Mouse (Mus musculus): Measurements from ENCODE around the gene Psors1c2. TPM values are rescaled to one million over a fixed set of nuclear protein-coding genes. Genes with fewer than 3 reads are reported as not detected.

The Psors1c2 gene
- total RNA-seq, 4 experiments from 2014 or later, result not detected

DNA sequence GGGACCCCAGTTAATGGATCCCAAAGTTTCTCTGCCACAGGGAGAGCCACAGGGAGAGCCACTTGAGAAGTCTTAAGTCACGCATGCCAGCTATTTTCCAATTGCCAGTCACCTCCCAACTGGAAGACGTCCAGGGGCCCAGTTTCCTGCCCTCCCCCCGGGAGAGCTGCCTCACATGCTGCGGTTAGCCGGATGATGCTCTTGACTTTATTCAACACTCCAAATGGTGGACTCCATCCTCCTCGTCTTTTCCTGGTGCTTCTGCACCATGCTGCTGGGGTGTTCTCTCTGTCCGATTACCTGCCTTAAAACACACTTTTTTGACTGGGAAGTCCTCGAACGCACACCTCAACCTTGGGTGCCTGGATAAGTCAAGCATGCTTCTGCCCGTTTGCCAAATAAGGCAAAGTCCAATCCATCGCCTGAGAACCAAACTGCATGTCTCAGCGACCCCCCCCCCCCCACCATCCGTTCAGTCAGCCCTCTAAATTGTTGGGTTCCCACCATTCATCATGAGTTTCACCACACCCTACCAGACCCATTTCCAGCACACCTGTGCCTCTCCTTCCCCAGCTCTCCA, 23.3 kb downstream of the Psors1c2 start:
- no peak for DNase-seq (ENCODE audit: low spot score in 2 of 2)

DNA sequence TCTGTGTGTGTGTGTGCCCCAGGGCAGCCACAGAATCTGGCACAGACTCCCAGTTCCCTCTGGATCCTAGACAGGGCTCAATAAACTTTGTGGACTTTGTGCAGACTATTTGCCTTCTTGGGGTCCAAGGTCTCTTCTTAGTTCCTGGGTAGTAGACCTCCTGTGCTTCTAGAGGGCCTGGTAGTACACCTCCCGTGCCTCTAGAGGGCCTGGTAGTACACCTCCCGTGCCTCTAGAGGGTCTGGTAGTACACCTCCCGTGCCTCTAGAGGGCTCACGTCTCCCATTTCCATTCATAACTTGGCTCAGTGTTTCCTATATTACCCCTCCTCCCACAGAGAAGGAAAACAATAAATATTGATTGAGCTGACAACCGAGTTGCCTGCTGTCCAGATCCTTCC, 23.8 kb downstream of the Psors1c2 start:
- DNase-seq (ENCODE audit: low spot score in 2 of 2), result no peak

DNA sequence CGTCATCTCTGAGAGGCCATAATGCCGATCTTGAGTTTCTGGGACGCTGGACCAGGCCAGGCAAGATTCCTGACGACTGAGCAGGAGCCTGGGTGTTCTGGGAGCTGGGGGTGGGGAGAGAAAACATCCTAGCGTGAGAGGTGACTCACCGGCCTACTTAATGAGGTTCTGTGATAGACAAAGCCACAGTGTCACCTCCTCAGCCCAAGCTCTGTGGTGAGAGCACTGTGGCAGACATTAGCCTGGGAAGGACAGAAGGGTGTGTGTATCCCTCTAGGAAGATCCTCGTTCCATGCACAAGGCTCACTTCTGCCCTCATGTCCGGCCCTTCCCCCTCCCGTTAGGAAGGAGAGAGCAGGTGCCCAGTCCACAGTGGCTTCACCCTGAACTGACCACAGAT, 24.4 kb downstream of the Psors1c2 start:
- no peak for DNase-seq (ENCODE audit: low spot score in 2 of 2)

DNA sequence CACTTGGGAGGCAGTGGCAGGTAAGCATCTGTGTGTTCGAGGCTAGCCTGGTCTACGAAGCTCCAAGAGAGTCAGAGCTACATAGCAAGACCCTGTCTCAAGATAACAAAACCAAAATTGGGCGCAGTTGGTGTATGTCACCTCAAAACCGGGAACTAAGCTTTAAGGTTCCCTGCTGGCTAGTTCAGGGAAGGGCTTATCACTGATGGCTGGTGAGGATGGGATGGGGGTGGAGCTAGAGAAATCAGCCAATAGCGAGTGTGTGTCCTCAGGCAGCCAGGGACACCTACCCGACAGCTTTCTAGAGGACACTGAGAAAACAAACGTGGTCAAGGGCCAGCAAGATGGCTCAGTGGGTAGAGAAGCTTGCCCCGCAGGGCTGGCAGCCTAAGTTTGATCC, 25.2 kb downstream of the Psors1c2 start:
- DNase-seq (ENCODE audit: low spot score in 2 of 2), result no peak

DNA sequence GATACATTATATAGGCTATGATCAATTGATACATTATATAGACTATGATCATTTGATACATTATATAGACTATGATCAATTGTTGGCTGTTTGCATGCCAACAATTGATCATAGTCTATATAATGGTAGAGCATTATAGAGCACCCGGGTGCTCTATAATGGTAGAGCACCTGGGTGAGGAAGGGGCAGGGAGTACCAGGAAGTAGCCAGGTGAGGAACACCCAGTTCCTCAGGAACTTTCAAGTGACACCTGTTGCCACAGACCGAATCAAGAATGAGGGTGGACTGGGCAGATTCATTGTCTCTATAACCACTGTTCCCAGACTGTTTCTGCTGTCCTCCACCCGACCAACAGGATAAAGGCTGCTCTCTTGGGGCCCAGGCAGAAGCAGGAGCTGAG, 34.1 kb downstream of the Psors1c2 start, which contains the start of gene 2300002M23Rik:
Gene 2300002M23Rik, plus strand, starts transcription at position 301 of the 400 bp plus-strand sequence.
- no peak for DNase-seq (ENCODE audit: low spot score in 2 of 2)

DNA sequence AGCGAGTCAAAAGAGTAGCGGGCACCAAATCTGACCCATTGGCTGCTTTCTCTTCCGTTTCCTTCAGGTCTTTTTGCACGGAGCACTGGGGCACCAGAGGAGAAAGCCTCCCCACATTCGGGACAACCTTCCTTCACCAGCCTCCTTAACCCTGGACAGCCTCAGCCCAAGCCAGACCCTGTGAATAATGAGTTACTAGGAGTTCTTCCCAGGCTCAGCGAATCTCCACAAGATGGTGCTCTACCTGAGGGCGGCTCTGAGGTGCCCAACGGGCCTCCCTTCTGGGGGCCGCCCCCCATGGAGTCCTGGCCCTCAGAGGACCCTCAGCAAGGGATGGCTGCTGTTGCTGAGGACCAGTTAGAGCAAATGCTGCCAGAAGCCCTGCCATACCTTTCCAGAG, 34.8 kb downstream of the Psors1c2 start:
- DNase-seq (ENCODE audit: low spot score in 2 of 2), result no peak

DNA sequence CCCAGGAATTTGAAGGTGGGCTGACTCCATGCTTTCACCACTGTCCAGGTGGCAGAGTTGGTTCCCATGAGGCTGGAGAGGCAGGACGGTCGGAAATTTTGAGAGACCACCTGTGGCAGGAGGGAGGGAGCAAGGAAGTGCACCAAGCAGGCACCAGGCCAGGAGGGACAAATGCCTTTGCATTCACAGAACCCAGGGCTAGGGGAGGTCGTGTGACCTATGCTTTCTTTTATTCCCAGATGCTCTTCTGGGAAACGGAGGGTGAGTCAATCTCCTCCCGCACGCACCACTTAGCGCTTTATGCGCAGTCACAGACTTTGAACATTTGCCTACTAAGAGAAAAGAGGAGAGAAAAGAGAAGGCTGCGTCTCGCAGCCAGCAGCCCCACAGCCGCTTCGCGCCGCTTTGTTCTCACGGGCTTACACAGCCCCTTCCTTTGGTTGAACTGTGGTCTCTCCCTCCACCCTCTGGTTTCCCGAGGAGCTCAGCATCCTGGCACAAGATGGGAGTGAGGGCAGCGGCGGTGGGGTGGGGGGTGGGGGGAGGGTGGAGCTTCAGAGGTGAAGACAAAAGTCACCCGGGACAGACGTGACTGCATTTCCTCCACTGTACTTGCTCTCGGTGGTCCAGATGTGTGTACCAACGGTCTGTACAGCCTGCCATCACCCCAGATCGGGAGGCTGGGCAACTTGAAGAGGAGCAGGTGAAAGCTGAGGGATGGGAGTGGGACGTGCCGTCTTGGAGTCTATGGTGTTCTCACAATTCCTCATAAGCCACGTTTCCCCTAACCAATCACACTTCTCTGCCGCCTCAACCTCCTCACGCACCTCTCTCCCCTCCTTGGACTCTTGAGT, 36.3 kb downstream of the Psors1c2 start:
- DNase-seq (ENCODE audit: low spot score in 2 of 2), result no peak

DNA sequence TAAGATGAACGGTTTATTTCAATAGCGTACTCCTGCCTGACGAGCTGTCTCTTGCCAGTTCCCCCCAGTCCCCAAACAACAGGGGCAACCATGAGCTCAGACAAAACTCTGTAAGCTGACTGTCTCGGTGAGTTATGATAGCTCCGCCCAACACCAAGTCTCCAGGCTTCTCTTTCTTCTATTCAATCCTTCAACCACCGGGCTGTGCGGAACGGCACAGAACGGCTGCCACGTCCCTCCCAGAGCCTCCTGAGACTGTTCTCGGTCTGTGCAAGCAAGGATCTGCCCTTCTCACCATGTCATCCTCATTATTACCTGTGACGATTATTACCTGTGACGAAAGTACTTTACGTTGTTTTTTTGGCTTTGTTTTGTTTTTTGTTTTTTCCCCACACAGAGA, 37.8 kb downstream of the Psors1c2 start:
- no peak for DNase-seq (ENCODE audit: low spot score in 2 of 2)

DNA sequence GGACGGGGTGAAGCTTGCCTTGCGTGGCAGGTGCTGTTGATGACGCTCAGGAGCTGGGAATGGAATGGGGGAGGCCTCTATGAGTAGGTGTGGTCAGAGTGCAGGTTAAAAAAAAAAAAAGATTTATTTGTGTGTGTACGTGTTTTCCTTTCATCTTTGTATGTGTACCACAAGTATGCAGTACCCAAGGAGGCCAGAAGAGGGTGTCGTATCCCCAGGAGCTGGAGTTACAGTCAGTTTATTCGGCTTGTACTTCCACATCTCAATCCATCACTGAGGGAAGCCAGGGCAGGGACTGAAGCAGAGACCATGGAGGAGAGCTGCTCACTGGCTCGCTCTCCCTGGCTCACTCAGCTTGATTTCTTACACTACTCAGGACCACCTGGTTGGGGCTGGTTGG, 38.5 kb downstream of the Psors1c2 start:
- no peak for DNase-seq (ENCODE audit: low spot score in 2 of 2)

DNA sequence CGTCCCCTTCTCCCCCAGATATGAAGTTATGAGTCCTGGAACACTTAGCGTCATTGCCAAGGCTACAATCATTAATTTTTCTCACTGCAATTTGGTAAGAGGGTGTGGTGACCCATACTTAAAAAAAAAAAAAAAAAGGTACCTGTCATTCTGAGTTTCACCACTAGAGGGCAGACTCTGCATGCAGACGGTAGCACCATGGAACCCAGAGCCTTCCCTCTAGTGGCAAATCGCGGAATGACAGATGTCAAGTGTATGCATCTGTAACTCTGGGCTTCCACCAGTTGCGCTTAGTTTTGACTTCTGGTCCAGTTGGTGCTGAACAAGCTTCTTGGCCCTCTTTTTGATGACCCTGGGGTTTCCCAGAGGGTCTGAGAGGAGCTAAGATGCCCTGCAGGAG, 45.2 kb downstream of the Psors1c2 start:
- peak; percentile 45 to 57 for DNase-seq (ENCODE audit: low spot score in 2 of 2)

DNA sequence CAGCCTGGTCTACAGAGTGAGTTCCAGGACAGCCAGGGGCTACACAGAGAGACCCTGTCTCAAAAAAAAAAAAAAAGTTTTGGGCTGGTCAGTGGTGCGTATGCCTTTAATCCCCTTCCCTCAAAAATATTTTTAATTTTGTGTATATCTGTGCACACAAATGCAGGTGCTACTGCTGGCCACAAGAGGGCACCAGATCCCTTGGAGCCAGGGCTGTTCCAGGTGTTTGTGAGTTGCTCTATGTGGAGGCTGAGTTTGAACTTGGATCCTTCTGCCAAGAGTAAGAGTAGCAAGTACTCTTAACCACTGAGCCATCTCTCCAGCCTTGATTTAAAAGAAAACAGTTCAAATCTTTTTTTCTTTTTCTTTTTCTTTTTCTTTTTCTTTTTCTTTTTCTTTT, 49.9 kb downstream of the Psors1c2 start:
- no peak for DNase-seq (ENCODE audit: low spot score in 2 of 2)

Other genes starting within 250 kb of the Psors1c2 start
- gene H2-Q1, start 212.8 kb upstream of the Psors1c2 start, total RNA-seq (2022), result under 1 TPM in 3 of 4 experiments, not detected in 1; 0.17 to 0.65 (median 0.21) TPM
- under 1 TPM; 0.38 to 0.90 (median 0.45) TPM for gene H2-Q2, start 191.0 kb upstream of the Psors1c2 start, total RNA-seq (2022)
- 1 to 10 TPM; 3.2 to 5.2 (median 4.0) TPM for gene H2-Q4, start 153.6 kb upstream of the Psors1c2 start, total RNA-seq (2022)
- 1 to 10 TPM in 1 of 4 experiments, under 1 TPM in 3; 0.68 to 1.1 (median 0.87) TPM for gene H2-Q6, start 108.4 kb upstream of the Psors1c2 start, total RNA-seq (2022)
- 1 to 10 TPM in 3 of 4 experiments, under 1 TPM in 1; 0.94 to 1.6 (median 1.2) TPM for gene H2-Q7, start 94.0 kb upstream of the Psors1c2 start, total RNA-seq (2022)
- gene H2-Q10, start 63.1 kb upstream of the Psors1c2 start, total RNA-seq (2022), result under 1 TPM in 3 of 4 experiments, not detected in 1; 0.07 to 0.78 (median 0.29) TPM
- gene Pou5f1, start 27.2 kb upstream of the Psors1c2 start, total RNA-seq (2022), result not detected
- gene Tcf19, start 16.4 kb upstream of the Psors1c2 start, total RNA-seq (2022), result under 1 TPM; 0.32 to 0.67 (median 0.51) TPM
- 1 to 10 TPM in 3 of 4 experiments, under 1 TPM in 1; 0.82 to 1.3 (median 1.1) TPM for gene Cchcr1, start 16.1 kb upstream of the Psors1c2 start, total RNA-seq (2022)
- 1 to 10 TPM in 1 of 4 experiments, under 1 TPM in 1, not detected in 2; 0.29 to 1.1 TPM for gene Cdsn, start 18.9 kb downstream of the Psors1c2 start, total RNA-seq (2022)
- not detected for gene 2300002M23Rik, start 34.2 kb downstream of the Psors1c2 start, total RNA-seq (2022)
- gene Sfta2, start 68.3 kb downstream of the Psors1c2 start, total RNA-seq (2022), result not detected
- gene Gm9573, start 93.4 kb downstream of the Psors1c2 start, total RNA-seq (2022), result not detected
- not detected for gene Mucl3, start 110.5 kb downstream of the Psors1c2 start, total RNA-seq (2022)
- gene Vars2, start 134.4 kb downstream of the Psors1c2 start, total RNA-seq (2022), result 10 to 100 TPM in 2 of 4 experiments, 1 to 10 TPM in 2; 9.0 to 15.4 (median 10.3) TPM
- 10 to 100 TPM; 16.0 to 21.6 (median 17.9) TPM for gene Gtf2h4, start 140.5 kb downstream of the Psors1c2 start, total RNA-seq (2022)
- 10 to 100 TPM; 13.7 to 20.0 (median 15.9) TPM for gene Ddr1, start 171.4 kb downstream of the Psors1c2 start, total RNA-seq (2022)